Mouse (Mus musculus): ENCODE data around the gene Fbxl3. TPM values are rescaled to one million over a fixed set of nuclear protein-coding genes. Genes with fewer than 3 reads are reported as not detected.

Fbxl3 gene
- polyA plus RNA-seq, 1 experiment from 2014 or later, result 20.0 TPM

DNA sequence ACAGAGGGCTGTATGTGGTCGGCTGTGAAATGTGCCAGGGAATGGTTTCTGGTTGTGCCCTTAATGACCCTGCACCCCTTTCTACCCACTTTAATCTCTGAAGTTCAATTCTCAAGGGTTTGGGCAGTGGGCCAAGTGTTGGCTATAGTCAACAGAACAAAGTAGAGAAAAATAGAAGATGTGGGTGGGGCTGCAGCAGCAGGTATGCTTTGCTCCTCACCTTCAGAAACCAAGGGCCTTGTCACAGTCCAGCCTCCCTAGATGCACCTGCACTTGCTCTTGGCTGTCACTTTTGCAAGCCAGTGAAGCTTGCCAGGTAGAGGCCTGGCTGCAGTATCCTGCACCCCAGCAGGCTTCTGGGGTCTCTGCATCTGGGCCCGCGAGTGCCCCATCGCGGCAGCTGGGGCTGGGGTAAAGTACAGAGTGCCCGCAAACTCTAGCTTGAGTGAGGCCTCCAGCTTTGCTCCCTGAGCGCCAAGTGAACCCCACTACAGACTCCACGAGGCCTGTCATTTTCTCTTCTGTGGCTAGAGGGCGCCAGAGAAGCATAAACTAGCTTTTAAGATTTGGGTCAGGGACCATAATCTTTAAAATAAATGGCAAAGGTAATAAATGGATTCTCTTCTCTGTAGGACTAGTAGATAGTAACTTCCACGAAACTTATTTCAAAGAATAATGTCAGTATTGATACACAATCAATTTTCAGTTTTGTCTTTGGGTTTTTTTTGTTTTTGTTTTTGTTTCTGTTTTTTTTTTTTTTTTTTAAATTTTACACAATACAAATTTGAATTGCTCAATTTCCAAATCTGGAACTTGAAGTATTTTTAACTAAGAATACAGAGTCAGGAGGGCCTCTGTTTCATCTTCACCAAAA is 33.8 kb downstream of the Fbxl3 start:
- Histone ChIP-seq H3K9ac (no peak overlapping the region), H3K4me2 (peak overlapping the region; percentile 49; the same call in 1 of the 2 replicates), H3K27me3 (no peaks in the 10 kb centered on the region), H3K9me3 (replicated peaks) (no peaks in the 10 kb centered on the region), H3K36me3 (no peaks in the 10 kb centered on the region), H3K27ac (no peak overlapping the region), H3K4me1 (replicated peaks) (peaks cover 10% of the 10 kb centered on the region), H3K4me3 (no peak overlapping the region)
- ATAC-seq (replicated peaks; ENCODE audit: insufficient number of reproducible peaks, insufficient read depth, low FRiP score, low read depth), result no peak
- 14% methylated on average over 10 of the region's 10 CpGs for WGBS

DNA sequence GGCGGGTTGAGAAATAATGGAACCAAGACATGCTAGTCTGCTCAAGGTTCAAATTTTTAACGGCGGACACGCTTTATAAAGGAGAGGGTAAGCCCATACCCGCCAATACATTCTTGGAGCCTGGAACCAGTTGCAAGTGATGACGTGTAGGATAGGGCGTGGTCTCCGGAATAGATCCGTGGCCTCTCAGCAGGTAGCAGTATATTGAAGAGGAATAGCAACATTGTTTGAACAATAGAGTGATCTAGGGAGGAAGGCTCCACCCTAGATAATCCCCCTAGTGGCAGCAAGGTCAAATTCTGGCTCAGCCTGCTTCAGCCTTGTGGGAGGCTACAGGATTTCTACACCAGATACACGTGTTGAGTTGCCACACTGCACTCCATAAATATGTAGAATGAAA is 39.9 kb downstream of the Fbxl3 start:
- Histone ChIP-seq H3K4me3 (no peak overlapping the region), H3K4me2 (no peak overlapping the region), H3K36me3 (no peaks in the 10 kb centered on the region), H3K27ac (no peak overlapping the region), H3K9ac (no peak overlapping the region), H3K4me1 (replicated peaks) (no peaks in the 10 kb centered on the region), H3K27me3 (no peaks in the 10 kb centered on the region), H3K9me3 (replicated peaks) (no peaks in the 10 kb centered on the region)
- no peak for ATAC-seq (replicated peaks; ENCODE audit: insufficient number of reproducible peaks, insufficient read depth, low FRiP score, low read depth)
- WGBS, result 81% methylated on average over 10 of the region's 10 CpGs

DNA sequence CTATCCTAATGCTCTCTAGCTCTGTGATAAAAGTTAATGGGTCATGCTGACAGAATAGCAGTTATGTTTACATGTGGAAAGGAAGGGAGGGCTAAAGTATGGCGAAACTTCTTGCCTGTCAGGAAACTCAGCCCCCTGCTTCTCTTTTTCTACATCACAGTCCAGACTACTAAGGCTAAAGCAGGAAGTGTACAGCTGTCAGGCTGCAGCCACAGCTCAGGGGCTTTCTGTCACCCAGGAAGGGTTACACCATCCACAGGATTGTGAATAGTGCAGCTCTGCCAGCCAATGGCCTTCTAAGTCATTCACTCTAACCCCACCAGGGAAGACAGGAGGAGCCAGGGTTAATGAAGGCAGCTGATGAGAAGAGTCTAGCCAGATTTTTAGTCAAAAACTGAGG is 40.4 kb downstream of the Fbxl3 start:
- H3K9ac ChIP-seq, result no peak overlapping the region
- H3K36me3 ChIP-seq, result no peaks in the 10 kb centered on the region
- no peak for ATAC-seq (replicated peaks; ENCODE audit: insufficient number of reproducible peaks, insufficient read depth, low FRiP score, low read depth)
- no peaks in the 10 kb centered on the region for H3K27me3 ChIP-seq
- 61% methylated on average over 1 of the region's 1 CpGs for WGBS
- no peak overlapping the region for H3K4me3 ChIP-seq
- H3K4me2 ChIP-seq, result no peak overlapping the region
- H3K27ac ChIP-seq, result no peak overlapping the region
- no peaks in the 10 kb centered on the region for H3K4me1 ChIP-seq (replicated peaks)
- no peaks in the 10 kb centered on the region for H3K9me3 ChIP-seq (replicated peaks)

DNA sequence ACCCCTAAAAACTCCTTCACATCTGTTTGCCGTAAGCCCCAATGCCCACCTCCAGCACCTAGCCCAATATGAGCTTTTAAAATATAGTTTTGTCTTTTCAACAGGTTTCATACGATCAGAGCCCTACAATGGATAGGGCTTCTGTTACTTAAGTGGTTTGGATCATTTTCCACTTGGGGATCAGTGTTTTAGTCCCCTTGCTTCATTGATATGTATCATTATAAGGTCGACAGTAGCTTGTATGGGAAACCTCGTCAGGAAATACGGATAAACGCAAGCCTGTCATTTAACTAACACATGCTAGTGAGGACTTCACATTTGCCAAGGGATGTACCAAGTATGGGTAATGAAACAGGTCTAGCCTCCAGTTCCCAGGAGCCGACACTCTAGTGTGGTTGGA is 42.8 kb downstream of the Fbxl3 start:
- Histone ChIP-seq H3K4me2 (no peak overlapping the region), H3K36me3 (no peaks in the 10 kb centered on the region), H3K27ac (no peak overlapping the region), H3K9me3 (replicated peaks) (no peaks in the 10 kb centered on the region), H3K4me3 (no peak overlapping the region), H3K9ac (no peak overlapping the region), H3K4me1 (replicated peaks) (no peaks in the 10 kb centered on the region), H3K27me3 (no peaks in the 10 kb centered on the region)
- ATAC-seq (replicated peaks; ENCODE audit: insufficient number of reproducible peaks, insufficient read depth, low FRiP score, low read depth), result no peak
- WGBS, result 83% methylated on average over 7 of the region's 7 CpGs

DNA sequence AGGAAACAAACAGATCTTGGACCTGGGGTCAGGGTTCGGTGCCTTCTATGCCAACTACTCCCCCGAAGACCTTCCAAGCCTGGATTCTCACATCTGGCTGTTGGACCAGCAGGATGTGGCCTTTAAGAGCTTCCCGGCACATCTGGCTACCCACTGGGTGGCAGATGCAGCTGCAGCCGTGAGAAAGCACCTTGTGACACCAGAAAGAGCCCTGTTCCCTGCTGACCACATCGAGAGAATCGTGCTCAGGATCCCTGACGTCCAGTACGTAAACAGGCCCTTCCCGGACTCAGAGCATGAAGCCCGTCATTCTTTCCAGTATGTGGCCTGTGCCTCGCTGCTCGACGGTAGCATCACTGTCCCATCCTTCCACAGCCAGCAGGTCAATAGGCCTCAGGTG is 44.6 kb downstream of the Fbxl3 start:
- WGBS, result 80% methylated on average over 13 of the region's 13 CpGs
- Histone ChIP-seq H3K9ac (no peak overlapping the region), H3K4me2 (no peak overlapping the region), H3K27ac (no peak overlapping the region), H3K9me3 (replicated peaks) (no peaks in the 10 kb centered on the region), H3K4me3 (no peak overlapping the region), H3K27me3 (no peaks in the 10 kb centered on the region), H3K36me3 (no peaks in the 10 kb centered on the region), H3K4me1 (replicated peaks) (no peaks in the 10 kb centered on the region)
- no peak for ATAC-seq (replicated peaks; ENCODE audit: insufficient number of reproducible peaks, insufficient read depth, low FRiP score, low read depth)

DNA sequence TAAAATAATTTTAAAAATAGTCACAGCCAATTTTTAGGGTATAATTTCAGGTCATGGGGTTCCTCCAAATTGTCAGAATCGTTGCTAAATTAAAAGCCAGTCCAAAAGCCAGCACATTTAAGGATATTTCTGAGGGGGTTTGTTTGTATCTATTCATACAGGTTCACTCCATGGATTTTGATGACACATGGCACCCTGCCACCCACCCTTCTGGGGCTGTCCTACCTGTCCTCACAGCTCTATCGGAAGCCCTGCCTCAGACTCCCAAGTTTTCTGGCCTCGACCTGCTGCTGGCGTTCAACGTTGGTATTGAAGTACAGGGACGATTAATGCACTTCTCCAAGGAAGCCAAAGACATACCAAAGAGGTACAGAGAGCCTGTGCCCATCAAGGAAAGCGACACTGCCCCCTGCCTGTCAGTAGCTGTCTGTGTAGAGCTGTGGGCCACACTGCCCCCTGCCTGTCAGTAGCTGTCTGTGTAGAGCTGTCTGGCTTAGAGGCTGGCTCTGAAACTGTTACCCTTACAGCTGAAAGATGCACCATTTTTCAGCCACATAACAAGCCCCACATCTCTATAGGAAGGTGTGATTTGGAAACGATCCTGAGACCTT is 48.1 kb downstream of the Fbxl3 start:
- 32% methylated on average over 8 of the region's 8 CpGs for WGBS
- Histone ChIP-seq H3K4me2 (no peak overlapping the region), H3K4me3 (no peak overlapping the region), H3K9ac (no peak overlapping the region), H3K9me3 (replicated peaks) (no peaks in the 10 kb centered on the region), H3K27me3 (no peaks in the 10 kb centered on the region), H3K4me1 (replicated peaks) (no peaks in the 10 kb centered on the region), H3K36me3 (no peaks in the 10 kb centered on the region), H3K27ac (no peak overlapping the region)
- peak; percentile 80 for ATAC-seq (replicated peaks; ENCODE audit: insufficient number of reproducible peaks, insufficient read depth, low FRiP score, low read depth)

DNA sequence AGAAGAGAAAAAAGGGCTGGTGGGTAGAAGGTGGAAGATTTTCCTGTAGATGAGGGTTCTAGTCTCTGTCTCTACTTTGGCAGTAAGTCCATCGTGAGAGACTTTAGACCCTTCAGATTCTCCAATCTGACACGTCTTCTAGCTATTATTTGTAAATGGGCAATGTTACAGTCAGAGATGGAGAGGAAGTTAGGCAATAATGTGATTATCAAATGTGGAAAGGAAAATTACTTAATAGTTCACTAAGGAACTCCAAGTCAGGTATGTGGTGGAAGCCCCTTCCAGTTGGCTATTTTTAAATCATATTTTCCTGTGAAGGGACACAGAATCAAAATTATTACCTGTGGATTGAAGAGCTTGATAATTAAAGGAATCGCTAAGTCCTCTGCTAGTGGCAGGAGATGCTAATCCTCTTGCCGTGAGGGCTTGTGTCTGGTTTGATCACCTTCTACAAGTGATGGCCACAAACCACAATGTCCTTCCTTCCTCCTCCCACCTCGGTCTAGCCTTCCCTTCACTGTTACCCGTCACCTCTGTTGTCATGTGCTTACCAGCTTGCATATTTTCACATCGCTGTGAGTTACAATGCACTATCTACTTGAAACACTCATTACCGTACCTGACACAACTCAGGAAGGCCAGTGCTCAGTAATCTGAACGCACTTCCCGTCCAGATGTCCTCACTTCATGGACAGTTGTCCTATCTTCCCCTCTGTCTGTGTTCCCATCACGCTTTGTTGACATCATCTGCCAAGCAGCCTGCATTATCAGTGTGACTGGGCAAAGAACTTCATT is 50.9 kb downstream of the Fbxl3 start:
- H3K27ac ChIP-seq, result no peak overlapping the region
- H3K4me2 ChIP-seq, result no peak overlapping the region
- no peaks in the 10 kb centered on the region for H3K36me3 ChIP-seq
- WGBS, result 56% methylated on average over 11 of the region's 11 CpGs
- no peak for ATAC-seq (replicated peaks; ENCODE audit: insufficient number of reproducible peaks, insufficient read depth, low FRiP score, low read depth)
- H3K4me3 ChIP-seq, result no peak overlapping the region
- H3K9ac ChIP-seq, result no peak overlapping the region
- no peaks in the 10 kb centered on the region for H3K27me3 ChIP-seq
- no peaks in the 10 kb centered on the region for H3K4me1 ChIP-seq (replicated peaks)
- no peaks in the 10 kb centered on the region for H3K9me3 ChIP-seq (replicated peaks)

DNA sequence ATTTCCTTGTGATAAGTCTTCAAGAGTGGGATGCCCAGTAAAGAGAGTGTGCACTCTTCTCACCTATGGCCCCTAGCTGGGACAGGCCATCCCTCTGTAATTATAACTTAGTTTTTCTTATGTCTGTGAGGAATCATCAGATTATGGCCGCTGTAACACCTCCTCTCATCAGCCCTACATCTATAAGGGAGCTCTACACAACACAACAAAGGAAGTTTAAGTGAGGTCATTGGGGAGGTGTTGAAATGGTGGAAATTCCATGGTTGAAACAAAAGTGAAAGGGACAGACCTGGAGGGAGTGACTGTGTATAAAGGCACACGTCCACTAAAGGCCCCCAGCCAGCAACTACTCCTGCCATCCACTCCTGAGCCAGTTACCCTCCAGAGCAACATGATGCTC is 52.7 kb downstream of the Fbxl3 start, which contains the start of gene Acod1:
Gene Acod1, plus strand, starts transcription at position 301 of the 400 bp plus-strand sequence.
- H3K4me3 ChIP-seq, result no peak within 1 kb of the TSS
- no peak within 1 kb of the TSS for H3K4me2 ChIP-seq
- no peaks in the 10 kb centered on the region for H3K27me3 ChIP-seq
- WGBS, result 70% methylated on average over 2 of the region's 2 CpGs
- H3K36me3 ChIP-seq, result no peaks in the 10 kb centered on the region
- no peak for ATAC-seq (replicated peaks; ENCODE audit: insufficient number of reproducible peaks, insufficient read depth, low FRiP score, low read depth)
- no peaks in the 10 kb centered on the region for H3K9me3 ChIP-seq (replicated peaks)
- no peak within 1 kb of the TSS for H3K9ac ChIP-seq
- no peaks in the 10 kb centered on the region for H3K4me1 ChIP-seq (replicated peaks)
- H3K27ac ChIP-seq, result no peak within 1 kb of the TSS

DNA sequence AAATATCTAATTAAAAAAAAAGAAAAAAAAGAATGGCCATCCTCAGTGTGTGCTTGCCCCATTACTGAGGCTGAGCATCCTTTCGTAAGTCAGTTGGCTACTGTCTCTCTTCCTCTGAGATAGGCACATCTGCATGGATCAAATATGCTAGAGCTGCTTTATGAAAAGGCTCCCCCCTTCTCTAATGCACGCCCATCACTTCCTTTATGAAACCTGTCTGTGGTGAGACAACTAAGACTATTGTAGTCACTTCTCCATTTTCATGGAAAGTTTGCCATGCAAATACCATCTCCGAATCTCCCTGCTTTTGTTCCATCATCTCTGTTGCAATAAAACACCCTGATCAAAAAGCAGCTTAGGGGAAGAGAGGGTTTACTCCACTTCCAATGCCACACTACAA is 62.4 kb downstream of the Fbxl3 start:
- WGBS, result 61% methylated on average over 3 of the region's 3 CpGs
- no peak overlapping the region for H3K27ac ChIP-seq
- H3K4me3 ChIP-seq, result no peak overlapping the region
- no peaks in the 10 kb centered on the region for H3K9me3 ChIP-seq (replicated peaks)
- H3K27me3 ChIP-seq, result no peaks in the 10 kb centered on the region
- H3K9ac ChIP-seq, result no peak overlapping the region
- no peak overlapping the region for H3K4me2 ChIP-seq
- no peaks in the 10 kb centered on the region for H3K4me1 ChIP-seq (replicated peaks)
- no peaks in the 10 kb centered on the region for H3K36me3 ChIP-seq
- ATAC-seq (replicated peaks; ENCODE audit: insufficient number of reproducible peaks, insufficient read depth, low FRiP score, low read depth), result no peak

DNA sequence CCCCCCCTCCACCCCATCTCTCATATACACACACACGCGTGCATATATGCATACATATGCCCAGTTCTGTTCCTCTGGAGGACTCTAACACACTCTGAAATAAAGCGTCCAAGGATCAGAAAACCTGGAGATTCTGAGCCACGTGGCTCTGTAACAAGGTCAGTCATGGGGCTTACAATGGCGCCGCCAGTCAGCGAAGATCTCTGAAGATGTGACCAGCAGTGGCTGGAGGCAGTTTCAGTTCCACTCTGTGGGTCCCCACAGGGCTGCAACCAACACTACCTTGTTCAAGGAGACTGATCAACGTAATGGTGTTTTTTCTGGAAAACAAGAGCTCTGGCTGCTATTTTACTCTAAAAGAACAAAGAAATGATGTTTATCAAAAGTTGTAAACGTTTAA is 65.3 kb downstream of the Fbxl3 start:
- H3K27me3 ChIP-seq, result no peaks in the 10 kb centered on the region
- H3K9me3 ChIP-seq (replicated peaks), result no peaks in the 10 kb centered on the region
- peak overlapping the region; percentile 56; the same call in 1 of the 2 replicates for H3K27ac ChIP-seq
- no peak overlapping the region for H3K4me3 ChIP-seq
- H3K36me3 ChIP-seq, result no peaks in the 10 kb centered on the region
- 78% methylated on average over 9 of the region's 9 CpGs for WGBS
- no peak for ATAC-seq (replicated peaks; ENCODE audit: insufficient number of reproducible peaks, insufficient read depth, low FRiP score, low read depth)
- no peak overlapping the region for H3K9ac ChIP-seq
- no peak overlapping the region for H3K4me2 ChIP-seq
- H3K4me1 ChIP-seq (replicated peaks), result no peaks in the 10 kb centered on the region

DNA sequence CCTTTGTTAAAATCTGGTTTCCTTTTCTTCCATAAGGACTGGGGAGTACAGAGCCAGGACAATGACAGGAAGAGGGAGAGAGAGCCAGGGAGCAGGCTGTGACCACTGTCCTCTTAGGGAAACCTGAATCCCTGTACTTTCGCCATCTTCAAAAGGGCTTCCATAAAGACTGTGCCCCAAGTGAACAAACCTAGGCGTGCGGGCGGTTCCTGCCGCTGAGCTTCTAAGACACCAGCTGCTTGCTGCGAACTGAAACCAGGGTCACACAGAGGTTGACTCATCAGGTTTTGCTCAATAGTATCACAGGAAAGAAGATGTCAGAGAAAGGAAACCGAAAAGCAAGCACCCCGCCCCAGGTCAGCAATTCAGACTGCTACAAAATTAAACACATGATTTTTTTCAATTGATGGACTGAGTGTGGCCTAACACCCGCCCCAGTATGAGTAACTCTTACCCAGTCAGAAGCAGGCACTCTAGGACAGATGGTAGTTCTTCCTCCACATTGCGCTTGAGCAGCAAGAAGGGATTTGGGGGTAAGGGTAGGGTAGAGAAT is 66.0 kb downstream of the Fbxl3 start:
- peak overlapping the region; percentile 56 for H3K27ac ChIP-seq
- no peaks in the 10 kb centered on the region for H3K36me3 ChIP-seq
- H3K27me3 ChIP-seq, result no peaks in the 10 kb centered on the region
- no peak overlapping the region for H3K4me2 ChIP-seq
- no peak overlapping the region for H3K4me3 ChIP-seq
- no peaks in the 10 kb centered on the region for H3K9me3 ChIP-seq (replicated peaks)
- ATAC-seq (replicated peaks; ENCODE audit: insufficient number of reproducible peaks, insufficient read depth, low FRiP score, low read depth), result peak; percentile 60
- H3K9ac ChIP-seq, result no peak overlapping the region
- H3K4me1 ChIP-seq (replicated peaks), result no peaks in the 10 kb centered on the region
- 48% methylated on average over 10 of the region's 10 CpGs for WGBS

Data from heart, embryonic 15.5 days (tissue).